18 mouse cellular contexts compared by ENCODE assay signal in genomic region chr10:111914231-111914630, GRCm38 (mm10).
"Had no signal": no experiment of that assay in that cellular context is flagged by ENCODE, and none has a peak within 500 bp of the region (broad histone marks: within the 10 kb centered on the region; RNA-seq: fewer than 3 reads in every experiment).

No protein-coding gene starts in this region.

- H3K9ac ChIP-seq: liver, postnatal 0 days; lung, embryonic 15.5 days; midbrain, embryonic 12.5 days; neural tube, embryonic 13.5 days; neural tube, embryonic 15.5 days; stomach, embryonic 15.5 days had no signal

- H3K36me3 ChIP-seq: lung, embryonic 15.5 days; midbrain, embryonic 10.5 days; midbrain, embryonic 12.5 days; neural tube, embryonic 13.5 days; neural tube, embryonic 15.5 days; stomach, embryonic 15.5 days had no signal

- H3K4me1 ChIP-seq: lung, embryonic 15.5 days; neural tube, embryonic 13.5 days; neural tube, embryonic 15.5 days; stomach, embryonic 15.5 days had no signal

- H3K27me3 ChIP-seq: lung, embryonic 15.5 days; midbrain, embryonic 12.5 days; neural tube, embryonic 13.5 days; neural tube, embryonic 15.5 days; stomach, embryonic 15.5 days had no signal

- H3K27ac ChIP-seq: lung, embryonic 15.5 days; midbrain, embryonic 10.5 days; midbrain, embryonic 12.5 days; neural tube, embryonic 13.5 days; neural tube, embryonic 15.5 days; stomach, embryonic 15.5 days; stomach, postnatal 0 days had no signal

- H3K9me3 ChIP-seq: lung, embryonic 15.5 days; midbrain, embryonic 10.5 days; midbrain, embryonic 12.5 days; neural tube, embryonic 13.5 days; neural tube, embryonic 15.5 days; stomach, embryonic 15.5 days had no signal

- H3K4me3 ChIP-seq: lung, embryonic 15.5 days; midbrain, embryonic 10.5 days; midbrain, embryonic 12.5 days; myocyte; neural tube, embryonic 13.5 days; neural tube, embryonic 15.5 days; stomach, embryonic 15.5 days had no signal

- ATAC-seq: liver, postnatal 0 days; lung, postnatal 0 days; midbrain, embryonic 16.5 days had no signal

- DNase-seq: liver, postnatal 0 days; lung, adult 2 months; lung, postnatal 4 days; midbrain, embryonic 14.5 days; right cerebral cortex, postnatal 14 days; thymus, adult 2 months; thymus, postnatal 25 days; thymus, postnatal 4 days had no signal

- H3K4me2 ChIP-seq: lung, embryonic 15.5 days; midbrain, embryonic 12.5 days; neural tube, embryonic 13.5 days; neural tube, embryonic 15.5 days; stomach, embryonic 15.5 days had no signal
